Mouse (Mus musculus): ENCODE measurements at regions not wholly inside any gene's neighbourhood (a gene's known extent, or its start where the extent isn't known, plus 50 kb on each side); places are given as distances from the start of the nearest gene placed in this dataset.

GRCm38 (mm10) chr17:4521031-4521430 lies 473.1 kb upstream of the Arid1b start:
- TF ChIP-seq HCFC1 (IDR thresholded peaks at IDR 0.05; ENCODE audit: borderline replicate concordance, insufficient read depth, low read length) (no peak), ZC3H11A (IDR thresholded peaks at IDR 0.05; ENCODE audit: borderline replicate concordance, low read depth, low read length) (no peak), ZNF384 (IDR thresholded peaks at IDR 0.05; ENCODE audit: low read depth, low read length) (no peak), MAFK (IDR thresholded peaks at IDR 0.05; ENCODE audit: insufficient read depth, low read depth, low read length) (no peak)

All from ES-E14 (cell line).